Mouse (Mus musculus): Measurements from ENCODE around the gene Spire2.

The Spire2 gene

DNA sequence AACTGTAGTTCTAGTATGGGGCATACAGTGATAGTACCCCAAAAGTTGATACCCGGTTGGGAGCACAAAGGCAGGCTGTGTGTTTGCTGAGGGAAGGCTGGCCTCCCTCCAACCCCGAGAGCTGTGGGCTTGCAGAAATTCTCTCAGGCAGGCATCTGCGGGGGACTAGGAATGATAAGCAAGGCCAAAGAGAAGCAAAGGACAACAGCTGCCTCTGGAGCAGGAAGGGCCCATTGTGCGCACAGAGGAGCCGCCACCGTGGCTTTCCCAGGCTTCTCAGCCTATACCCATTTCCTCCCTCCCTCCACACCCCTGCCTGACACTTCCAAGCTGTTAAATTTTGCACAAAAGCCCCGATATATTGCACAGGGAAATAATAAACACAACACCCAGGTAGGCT, 1.4 kb downstream of the Spire2 start:
- peak; percentile 66 for DNase-seq (ENCODE audit: low spot score)

DNA sequence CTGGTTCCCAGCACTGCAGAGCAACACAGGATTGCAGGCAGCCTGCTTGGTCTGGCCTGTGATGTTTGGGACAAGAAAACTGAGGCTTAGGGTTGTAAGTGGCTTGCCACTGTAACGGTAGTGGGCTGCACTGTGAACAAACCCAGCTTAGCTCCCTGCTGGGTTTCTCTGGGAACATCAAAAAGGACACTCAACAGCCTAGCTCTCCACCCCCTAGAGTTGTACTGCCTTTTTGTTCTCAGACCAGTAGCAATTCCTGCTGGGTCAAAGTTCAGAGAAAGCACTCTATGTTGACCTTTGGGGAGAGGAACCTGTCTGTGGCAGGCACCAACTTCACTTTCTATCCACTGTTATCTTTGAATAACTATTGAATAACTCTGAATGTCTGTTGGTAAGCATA, 2.0 kb downstream of the Spire2 start:
- DNase-seq (ENCODE audit: low spot score): no peak

DNA sequence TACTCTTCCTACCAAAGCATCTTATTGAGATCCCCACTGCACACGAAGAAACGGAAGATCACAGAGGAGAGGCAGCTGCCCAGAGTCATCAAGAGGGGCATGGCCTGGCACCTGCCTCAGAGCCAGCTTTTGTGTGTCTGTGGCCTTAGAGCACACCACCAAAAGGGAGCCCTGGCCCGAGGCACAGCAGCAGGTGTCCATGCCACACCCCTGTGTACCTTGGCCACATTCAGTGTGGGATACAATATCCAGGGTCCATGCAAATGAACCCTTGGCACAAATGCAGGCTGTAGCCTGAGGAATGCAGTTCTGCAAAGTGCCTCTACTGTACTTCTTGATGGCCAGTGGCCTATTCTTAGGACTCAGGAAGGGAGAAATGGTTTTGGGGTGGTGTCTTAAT, 5.0 kb downstream of the Spire2 start:
- DNase-seq (ENCODE audit: low spot score): no peak

DNA sequence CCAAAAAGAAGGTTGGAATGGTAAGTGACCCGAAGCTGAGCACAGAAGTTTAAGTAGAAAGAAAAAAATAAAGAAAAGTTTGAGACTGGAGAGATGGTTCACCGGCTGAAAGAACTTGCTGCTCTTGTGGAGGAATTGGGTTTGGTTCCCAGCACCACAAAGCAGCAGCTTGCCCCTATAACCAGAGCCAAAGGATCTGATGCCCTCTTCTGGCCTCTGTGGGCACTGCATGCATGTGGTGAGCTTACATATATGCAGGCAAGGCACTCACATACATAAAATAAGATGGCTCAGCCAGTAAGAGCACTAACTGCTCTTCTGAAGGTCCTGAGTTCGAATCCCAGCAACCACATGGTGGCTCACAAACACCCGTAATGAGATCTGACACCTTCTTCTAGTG, 7.6 kb downstream of the Spire2 start:
- no peak for DNase-seq (ENCODE audit: low spot score)

DNA sequence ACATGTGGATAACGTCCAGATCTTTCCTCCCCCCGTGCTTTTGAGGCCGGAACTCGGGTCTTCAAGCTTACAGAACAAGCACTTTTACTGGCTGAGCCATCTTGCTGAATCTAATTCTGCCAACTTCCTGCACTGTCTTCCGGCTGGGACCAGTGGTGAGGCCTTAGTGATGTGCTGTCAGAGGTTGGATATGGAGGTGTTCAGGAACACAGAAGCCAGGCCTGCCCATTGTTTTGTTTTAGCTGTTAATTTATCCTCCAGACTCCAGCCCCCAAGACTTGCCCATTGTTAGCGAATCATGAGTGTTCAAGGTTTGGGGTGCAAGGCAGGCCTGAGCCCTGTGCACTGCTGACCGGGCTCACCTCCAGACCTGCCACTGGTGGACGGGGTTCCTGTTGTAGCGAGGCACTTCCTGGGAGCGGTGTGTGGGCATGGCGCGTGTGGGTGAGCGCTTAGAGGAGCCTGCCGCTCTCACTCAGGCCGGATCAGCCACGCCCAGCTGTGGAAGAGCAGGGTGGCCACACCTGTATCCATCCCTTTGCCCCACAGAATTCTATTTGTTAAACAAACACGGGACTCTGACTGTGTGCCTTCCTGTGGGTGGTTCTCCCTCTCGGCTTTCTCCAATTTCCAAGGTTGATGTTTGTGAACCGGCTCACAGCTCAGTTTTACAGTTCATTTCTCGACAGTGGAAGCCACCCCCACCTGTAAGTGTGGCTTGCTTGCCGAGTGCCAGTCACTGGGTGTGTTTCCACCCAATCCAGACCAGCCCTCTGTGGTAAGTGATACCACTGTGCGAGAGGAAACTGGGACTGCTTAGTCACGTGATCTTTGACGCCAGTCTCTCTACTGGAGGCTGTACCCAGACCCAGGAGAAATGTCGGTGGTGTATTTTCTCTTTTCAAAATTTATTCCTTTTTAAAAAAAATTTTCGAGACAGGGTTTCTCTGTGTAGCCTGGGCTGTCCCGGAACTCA, 8.8 kb downstream of the Spire2 start:
- no peak for DNase-seq (ENCODE audit: low spot score)

DNA sequence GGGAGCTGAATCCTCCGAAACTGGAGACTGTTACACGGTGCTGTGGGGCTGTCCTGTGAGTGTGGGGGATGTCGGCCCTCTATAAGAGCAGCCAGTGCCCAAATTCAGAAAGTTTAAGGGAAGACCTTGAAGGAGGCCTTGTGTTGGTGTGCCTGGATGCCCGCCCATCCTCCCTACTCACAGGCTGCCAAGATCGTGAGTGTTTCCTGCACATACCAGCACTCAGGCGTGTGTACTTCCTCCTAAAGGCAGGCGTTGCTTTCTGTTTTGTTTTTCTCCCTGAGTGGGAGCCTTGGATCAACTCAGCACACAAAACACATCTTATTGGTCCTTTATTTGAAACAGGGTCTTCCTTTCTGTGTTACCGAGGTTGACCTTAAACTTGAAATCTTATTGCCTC, 9.7 kb downstream of the Spire2 start:
- DNase-seq (ENCODE audit: low spot score): peak; percentile 48

DNA sequence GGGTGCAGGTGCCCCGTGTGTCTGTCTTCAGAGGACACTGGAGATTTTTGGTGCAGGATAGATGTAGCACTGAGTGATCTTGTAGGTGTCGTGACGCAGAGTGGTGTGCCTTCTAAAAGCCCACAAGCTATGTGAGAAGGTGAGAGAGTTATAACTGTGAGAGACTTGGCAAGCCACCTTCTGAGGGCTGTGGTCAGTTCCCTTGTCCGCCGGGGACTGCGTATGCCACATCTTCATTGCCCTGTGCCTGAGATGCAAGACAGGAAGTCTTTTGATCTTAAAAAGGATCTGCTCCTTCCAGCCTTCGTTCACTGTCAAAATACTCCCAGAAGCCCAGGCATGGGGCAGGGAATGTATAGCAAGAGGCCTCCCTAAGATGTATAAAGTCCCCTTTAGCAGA, 10.4 kb downstream of the Spire2 start:
- no peak for DNase-seq (ENCODE audit: low spot score)

DNA sequence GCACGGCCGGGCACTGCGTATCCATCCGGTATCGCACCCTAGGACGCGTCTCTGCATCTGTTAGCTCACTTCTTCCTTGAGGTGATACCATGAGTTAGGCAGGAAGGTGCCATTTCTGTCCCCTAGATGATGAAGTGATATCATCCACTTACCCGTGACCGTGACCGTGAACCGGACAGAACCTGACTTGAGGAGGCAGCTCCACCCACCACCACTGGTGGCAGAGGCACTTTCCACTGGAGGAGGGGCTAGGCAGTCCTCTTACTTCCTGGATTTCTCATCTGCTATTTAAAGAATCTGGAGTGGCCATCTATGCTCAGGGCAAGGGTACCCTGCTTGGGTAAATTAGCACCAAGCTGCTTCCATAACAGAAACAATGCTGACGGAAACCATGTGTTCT, 10.9 kb downstream of the Spire2 start:
- DNase-seq (ENCODE audit: low spot score): no peak

DNA sequence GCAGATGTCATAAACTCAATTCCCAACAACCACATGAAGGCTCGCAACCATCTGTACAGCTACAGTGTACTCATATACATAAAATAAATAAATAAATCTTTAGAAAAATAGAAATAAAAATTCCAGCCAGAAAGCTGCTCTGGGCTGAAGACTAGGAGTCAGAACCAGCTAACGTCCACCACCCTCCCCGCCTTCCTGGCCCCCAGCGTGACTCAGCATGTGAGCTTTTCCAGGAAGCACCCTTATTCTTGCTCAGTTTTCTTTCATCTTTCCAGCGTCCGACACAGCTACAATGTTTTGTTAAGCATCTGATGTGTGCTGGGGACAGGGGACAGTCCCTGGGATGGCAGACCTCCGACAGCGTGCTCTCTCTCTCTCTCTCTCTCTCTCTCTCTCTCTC, 12.6 kb downstream of the Spire2 start:
- DNase-seq (ENCODE audit: low spot score): no peak

DNA sequence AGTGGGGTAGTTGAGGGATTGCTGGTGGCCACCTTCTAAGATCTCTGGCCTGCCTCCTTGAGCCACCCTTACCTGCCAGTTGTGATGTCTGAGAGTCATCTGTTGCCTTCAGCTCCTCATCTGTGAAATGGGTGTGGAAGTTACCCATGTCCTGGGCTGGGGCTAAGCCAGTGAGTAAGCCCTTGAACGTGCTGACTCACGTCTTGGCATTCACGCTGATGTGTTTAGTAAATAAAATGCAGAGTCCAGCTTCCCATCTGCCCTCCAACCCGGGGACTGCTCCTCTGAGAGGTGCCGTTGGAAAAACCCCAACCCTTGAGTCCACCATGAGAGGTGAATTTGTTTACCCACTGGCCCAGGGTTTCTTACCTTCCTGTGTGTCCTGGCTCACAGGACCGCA, 13.3 kb downstream of the Spire2 start:
- no peak for DNase-seq (ENCODE audit: low spot score)

DNA sequence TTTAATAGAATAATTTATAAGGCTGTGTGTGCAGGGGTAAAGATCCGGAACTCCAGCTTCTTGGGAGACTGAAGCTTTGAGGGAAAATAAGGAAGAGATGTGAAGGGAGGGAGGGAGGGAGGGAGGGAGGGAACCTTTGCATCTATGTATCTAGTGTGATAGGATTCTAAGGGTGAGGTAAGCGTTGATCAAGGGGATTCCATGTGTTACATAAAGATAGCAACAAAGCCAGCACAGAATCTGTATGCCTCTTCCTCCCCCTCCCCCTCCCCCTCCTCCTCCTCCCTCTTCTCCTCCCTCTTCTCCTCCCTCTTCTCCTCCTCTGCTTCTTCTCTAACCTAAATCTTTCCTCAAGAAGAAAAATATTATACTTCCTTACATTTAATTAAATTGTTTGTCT, 14.8 kb downstream of the Spire2 start:
- DNase-seq (ENCODE audit: low spot score): no peak

DNA sequence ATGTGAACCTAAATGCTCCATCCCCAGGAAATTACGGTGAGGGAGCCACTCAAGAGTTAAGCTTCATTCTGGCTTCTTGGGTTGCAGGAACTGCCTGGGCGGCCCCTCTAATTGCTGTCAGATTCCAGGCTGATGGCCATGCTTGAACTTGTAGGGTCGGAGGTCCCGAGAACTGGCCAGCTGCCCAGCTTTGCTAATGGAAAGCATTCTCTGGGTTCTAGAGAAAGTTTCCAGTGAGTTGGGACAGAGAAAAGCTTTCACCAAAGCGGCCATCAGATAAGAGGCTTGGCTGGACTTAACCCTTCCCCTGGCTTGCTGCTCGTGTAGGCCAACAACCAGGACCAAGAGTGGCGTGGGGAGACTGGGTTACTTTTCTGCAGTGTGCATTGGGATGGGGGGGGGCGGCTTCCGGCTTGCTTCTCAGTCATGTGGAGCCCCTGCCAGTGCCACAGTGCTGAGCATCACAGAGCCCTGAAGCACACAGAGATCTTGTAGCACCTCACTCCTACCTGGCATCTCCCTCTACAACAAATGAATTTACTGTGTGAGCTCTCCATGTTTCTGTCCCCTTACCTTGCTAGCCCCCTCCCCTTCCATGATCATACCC, 15.8 kb downstream of the Spire2 start:
- peak; percentile 56 for DNase-seq (ENCODE audit: low spot score)

DNA sequence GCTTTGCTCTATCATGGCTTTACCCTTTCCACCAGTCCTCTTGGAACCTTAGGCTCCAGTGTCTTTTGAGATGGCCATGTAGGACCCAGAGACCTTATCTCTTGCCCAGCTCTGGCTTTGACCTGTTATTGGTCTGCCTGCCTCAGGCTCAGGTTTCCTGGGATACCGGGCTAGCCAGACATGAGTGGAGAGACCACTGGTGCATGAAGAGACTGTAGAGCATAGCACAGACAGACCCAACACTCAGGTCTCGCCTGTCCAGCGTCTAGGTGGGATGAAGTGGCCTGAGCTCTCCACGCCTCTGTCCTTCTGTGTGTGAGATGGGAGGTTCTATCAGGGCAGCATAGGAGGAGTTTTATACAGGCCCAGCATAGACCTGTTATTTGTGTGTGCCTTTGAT, 16.6 kb downstream of the Spire2 start:
- no peak for DNase-seq (ENCODE audit: low spot score)

DNA sequence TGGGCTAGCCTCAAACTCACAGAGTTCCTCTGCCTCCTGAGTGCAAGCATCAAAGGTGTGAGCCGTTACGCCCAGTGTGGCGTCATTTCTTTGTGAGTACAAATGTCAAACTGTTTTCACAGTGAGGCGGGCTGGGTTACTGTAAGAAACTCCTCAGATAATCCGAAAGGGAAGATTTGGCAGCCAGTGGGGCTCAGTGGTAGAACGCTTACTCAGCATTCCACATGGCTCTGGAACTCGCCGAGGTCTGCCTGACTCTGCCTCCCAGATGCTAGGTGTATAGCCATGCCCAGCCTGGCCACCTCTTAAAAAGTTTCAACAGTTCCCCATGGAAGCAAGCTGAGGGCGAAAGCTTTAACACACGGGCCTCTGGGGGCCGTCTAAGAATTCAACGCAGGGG, 19.6 kb downstream of the Spire2 start:
- DNase-seq (ENCODE audit: low spot score): no peak

DNA sequence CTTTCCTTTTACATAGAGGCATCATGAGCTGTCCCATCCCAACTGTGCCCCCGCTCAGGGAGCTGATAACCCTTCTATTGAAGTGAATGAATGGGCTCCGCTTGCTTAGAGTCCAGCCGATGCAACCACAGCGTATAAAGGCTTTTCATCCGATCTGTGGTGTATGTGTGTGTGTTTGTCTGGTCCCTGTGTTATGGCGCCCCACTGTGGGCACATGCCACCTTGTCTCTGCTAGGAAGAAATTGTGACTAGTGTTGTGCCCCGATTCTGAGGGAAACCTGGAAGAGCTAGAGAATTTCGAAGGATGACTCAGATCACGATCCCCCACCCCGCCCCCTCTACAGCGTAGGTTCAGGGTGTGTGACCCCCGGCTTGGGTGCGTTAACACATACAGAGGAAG, 20.3 kb downstream of the Spire2 start:
- no peak for DNase-seq (ENCODE audit: low spot score)

DNA sequence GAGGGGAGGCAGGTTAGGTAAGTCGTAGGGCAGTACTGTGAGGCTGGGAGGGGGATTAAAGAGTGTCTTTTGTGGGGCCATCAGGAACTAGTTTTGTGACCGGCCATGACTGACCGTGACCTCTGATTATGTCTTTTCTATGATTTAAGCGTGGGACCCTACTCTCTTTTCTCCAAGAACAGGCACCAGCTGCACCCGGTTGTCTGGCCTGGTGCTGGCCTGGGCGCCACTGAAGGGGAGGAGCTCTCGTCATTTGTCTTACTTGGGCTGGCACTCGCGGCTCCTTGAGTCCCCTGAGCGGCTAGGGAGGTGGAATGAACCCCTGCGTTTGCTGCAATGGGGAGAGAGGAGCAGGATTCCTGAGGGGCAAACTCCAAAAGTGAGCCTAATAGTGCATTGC, 20.7 kb downstream of the Spire2 start:
- no peak for DNase-seq (ENCODE audit: low spot score)

DNA sequence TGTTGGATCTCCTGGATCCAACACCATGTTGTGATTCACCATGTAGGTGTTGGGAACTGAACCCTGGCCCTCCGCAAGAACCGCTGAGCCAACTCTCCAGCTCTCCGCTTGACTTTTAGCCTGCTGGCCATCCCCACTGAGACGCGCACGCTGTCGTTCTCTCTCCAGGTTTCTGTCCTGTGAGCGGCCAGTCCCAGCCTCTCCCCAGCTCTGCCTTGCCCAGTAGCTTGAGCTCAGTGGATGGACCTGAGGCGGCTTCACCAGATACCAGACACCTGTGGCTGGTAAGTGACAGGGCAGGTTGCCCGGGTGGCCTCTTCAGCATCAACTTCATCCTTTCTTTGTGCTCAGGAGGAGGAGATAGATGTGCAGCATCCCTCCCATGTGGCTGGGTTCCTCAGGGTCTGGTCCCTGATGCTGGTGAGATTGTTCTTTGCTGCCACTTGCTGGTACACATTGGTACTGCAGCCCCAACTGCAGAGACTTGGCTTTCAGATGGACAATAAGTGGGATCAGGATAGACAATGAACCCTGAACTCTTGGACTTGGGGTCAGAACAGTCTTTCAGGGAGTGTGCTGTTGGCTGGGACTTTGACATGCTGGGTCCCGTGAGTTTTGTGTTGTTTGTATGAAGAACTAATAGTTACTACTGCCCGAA, 28.7 kb downstream of the Spire2 start:
- peak; percentile 50 for DNase-seq (ENCODE audit: low spot score)

DNA sequence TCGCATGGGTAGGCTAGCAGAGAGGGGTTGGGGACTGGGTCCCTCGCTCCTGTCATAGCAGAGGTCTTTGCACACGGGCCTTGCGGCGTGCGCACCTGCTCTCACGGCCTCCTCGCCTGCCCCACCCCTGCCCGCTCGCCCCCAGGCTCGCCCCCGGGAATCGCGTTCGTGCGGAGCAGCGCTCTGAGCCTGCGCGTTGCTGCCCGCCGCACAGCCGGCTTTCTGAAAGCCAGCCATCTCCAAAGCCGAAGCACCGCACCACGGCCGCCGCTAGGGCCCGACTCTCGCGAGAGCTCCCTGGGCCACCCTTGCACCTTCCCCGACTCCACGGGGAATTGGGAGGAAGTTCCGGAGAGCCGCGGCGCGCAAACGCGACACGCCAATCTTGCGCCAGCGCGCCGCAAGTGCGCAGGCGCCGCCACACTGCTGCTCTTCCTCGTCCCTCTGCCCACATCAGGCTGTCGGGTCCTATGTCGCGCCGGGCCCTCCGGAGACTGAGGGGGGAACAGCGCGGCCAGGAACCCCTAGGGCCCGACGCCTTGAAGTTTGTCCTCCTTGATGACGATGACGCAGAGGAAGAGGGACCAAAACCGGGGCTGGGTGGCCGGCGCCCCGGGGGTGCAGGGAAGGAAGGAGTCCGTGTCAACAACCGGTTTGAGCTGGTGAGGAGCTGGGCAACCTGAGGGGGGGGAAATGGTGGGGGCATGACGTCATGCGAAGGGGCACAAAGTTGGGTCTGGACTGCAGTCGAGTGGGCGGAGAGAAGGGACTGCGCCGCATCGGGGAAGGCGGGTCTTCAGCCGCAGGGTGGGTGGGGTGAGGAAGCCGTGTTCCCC, 41.1 kb downstream of the Spire2 start, which contains the start of gene Tcf25:
Gene Tcf25, plus strand, starts transcription at position 351 of the 836 bp plus-strand sequence.
- peak; percentile 96 for DNase-seq (ENCODE audit: low spot score)

DNA sequence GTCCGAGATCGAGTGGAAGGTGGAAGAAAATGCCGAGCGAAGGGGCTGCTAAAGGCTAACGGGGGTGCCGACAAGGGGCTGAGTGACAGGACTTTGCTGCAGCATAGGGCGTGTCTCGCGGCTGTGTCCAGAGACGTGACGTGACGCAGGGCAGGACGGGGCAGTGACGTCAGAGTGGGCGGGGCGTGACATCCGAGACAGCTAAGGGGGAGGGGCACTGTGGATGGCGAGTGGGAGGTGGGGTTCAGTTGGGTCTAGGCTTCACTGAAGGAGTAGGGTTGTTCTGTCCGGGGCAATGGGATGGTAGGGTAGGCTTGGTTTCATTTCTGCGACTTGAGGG, 41.7 kb downstream of the Spire2 start:
- peak; percentile 92 for DNase-seq (ENCODE audit: low spot score)

DNA sequence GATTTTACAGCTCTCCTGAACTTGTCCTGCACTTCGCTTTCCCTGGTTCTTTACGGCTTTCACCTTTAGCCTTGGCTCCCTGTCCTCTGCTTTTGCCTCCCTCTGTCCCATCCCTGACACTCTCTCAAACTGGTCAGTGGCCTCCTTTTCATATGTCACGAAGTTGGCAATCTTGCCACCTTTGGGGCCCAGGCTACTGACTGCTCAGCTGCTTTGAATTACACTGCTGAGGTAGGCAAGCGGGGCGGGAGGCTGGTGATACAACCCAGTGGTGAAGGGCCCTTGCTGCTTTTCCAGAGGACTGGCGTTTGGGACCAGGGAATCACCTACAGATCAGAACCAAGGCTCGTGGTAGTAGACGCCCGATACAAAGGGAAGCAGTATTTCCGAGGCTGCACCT, 43.2 kb downstream of the Spire2 start:
- no peak for DNase-seq (ENCODE audit: low spot score)

DNA sequence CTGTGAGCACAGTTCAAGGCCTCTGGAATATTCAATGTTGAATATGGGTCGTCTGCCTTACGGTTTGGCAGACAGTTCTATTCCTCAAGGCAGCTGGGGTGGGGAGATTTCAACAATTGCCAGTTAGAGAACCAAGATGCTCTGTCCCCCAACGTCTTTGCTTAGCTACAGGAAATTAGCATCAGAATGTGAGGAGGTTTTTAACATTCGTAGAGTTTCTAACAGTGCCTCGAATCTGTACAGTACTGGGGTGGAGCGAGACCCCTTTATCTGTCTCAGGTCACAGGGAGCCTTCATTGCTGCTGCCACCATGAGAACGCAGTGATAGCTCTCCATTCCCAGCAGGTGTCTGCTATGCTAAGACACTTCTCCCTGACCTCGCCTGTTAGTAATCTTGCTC, 43.6 kb downstream of the Spire2 start:
- no peak for DNase-seq (ENCODE audit: low spot score)

DNA sequence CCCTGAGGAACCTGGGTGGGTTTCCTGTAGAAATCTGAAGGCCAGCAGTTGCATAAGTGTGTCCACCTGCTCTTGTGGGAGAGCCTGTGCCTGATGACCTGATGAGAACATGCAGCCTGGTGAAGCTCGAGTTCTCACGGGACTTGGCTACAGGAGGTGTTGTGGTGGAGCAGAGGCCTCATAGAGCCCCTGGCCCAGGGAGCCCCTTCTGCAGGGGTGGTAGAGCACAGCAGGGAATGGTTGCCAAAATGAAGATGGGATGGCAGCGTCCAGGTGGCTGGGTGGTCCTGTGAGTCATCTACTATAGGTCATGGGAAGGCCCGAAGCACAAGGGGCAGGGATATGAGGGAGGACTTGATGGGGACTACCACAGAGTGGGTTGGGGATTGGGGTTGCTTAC, 49.2 kb downstream of the Spire2 start:
- DNase-seq (ENCODE audit: low spot score): no peak
